In genomic region chr14:40514679-40515078, GRCm38 (mm10) we compare ENCODE assay signal across 22 mouse cellular contexts.
A peak's percentile ranks its signal among the peaks of the same experiment; 100 is the strongest.
DNase-seq lines count a peak whose midpoint lies in the region; ATAC-seq lines count a peak whose summit lies in the region.
"Had no signal": no experiment of that assay in that cellular context is flagged by ENCODE, and none has a peak within 500 bp of the region (broad histone marks: within the 10 kb centered on the region; RNA-seq: fewer than 3 reads in every experiment).

No protein-coding gene starts in this region.

- H3K4me3 ChIP-seq in embryonic facial prominence, embryonic 14.5 days (ENCODE audit: low read depth, low read length) = no peak overlapping the region
- H3K4me3 ChIP-seq in embryonic facial prominence, embryonic 10.5 days = no peak overlapping the region
- H3K4me3 ChIP-seq in neural tube, embryonic 12.5 days = no peak overlapping the region
- no peak overlapping the region for H3K4me3 ChIP-seq in neural tube, embryonic 15.5 days (replicated peaks)
- H3K4me3 ChIP-seq in hindbrain, embryonic 14.5 days (replicated peaks; ENCODE audit: low read length) = no peak overlapping the region
- H3K4me3 ChIP-seq: forebrain, embryonic 12.5 days; heart, embryonic 10.5 days had no signal

- H3K4me2 ChIP-seq in embryonic facial prominence, embryonic 14.5 days (ENCODE audit: low read depth, low read length) = no peak overlapping the region
- H3K4me2 ChIP-seq in neural tube, embryonic 12.5 days (replicated peaks) = no peak overlapping the region
- H3K4me2 ChIP-seq in neural tube, embryonic 15.5 days = no peak overlapping the region
- H3K4me2 ChIP-seq in hindbrain, embryonic 14.5 days (replicated peaks) = no peak overlapping the region
- H3K4me2 ChIP-seq: forebrain, embryonic 12.5 days had no signal

- H3K27me3 ChIP-seq in embryonic facial prominence, embryonic 14.5 days (replicated peaks; ENCODE audit: control insufficient read depth, insufficient read depth, low read length) = no peaks in the 10 kb centered on the region
- no peaks in the 10 kb centered on the region for H3K27me3 ChIP-seq in embryonic facial prominence, embryonic 10.5 days (replicated peaks; ENCODE audit: low read depth, poor library complexity, severe bottlenecking)
- no peaks in the 10 kb centered on the region for H3K27me3 ChIP-seq in neural tube, embryonic 12.5 days (replicated peaks)
- no peaks in the 10 kb centered on the region for H3K27me3 ChIP-seq in neural tube, embryonic 15.5 days (replicated peaks)
- no peaks in the 10 kb centered on the region for H3K27me3 ChIP-seq in hindbrain, embryonic 14.5 days (ENCODE audit: control insufficient read depth, insufficient read depth, low read length)
- H3K27me3 ChIP-seq: forebrain, embryonic 12.5 days; Patski had no signal

- H3K36me3 ChIP-seq in embryonic facial prominence, embryonic 14.5 days (ENCODE audit: control insufficient read depth, insufficient read depth, low read length) = no peaks in the 10 kb centered on the region
- no peaks in the 10 kb centered on the region for H3K36me3 ChIP-seq in embryonic facial prominence, embryonic 10.5 days (replicated peaks)
- H3K36me3 ChIP-seq in neural tube, embryonic 12.5 days = no peaks in the 10 kb centered on the region
- H3K36me3 ChIP-seq in neural tube, embryonic 15.5 days = no peaks in the 10 kb centered on the region
- H3K36me3 ChIP-seq in hindbrain, embryonic 14.5 days (replicated peaks; ENCODE audit: control insufficient read depth, insufficient read depth) = no peaks in the 10 kb centered on the region
- H3K36me3 ChIP-seq: forebrain, embryonic 12.5 days; heart, embryonic 10.5 days had no signal

- 0 out of 2 replicates have a peak, but pooled peaks have one; percentile 57 for ATAC-seq in embryonic facial prominence, embryonic 14.5 days (ENCODE audit: low read depth)
- peak; percentile 61 for ATAC-seq in neural tube, embryonic 12.5 days (ENCODE audit: low FRiP score, low read depth)
- ATAC-seq in neural tube, embryonic 15.5 days (ENCODE audit: low FRiP score) = no peak; the same call in 1 of the 2 replicates
- ATAC-seq in hindbrain, embryonic 14.5 days (ENCODE audit: low FRiP score) = peak; percentile 75; the same call in 1 of the 2 replicates
- ATAC-seq: forebrain, embryonic 16.5 days; inflammation-experienced regulatory T-cells, adult 6 months; Patski had no signal

- H3K4me1 ChIP-seq in embryonic facial prominence, embryonic 14.5 days (ENCODE audit: control insufficient read depth, insufficient read depth, low read length) = no peaks in the 10 kb centered on the region
- H3K4me1 ChIP-seq in embryonic facial prominence, embryonic 10.5 days = no peaks in the 10 kb centered on the region
- no peaks in the 10 kb centered on the region for H3K4me1 ChIP-seq in neural tube, embryonic 12.5 days
- no peaks in the 10 kb centered on the region for H3K4me1 ChIP-seq in neural tube, embryonic 15.5 days
- no peaks in the 10 kb centered on the region for H3K4me1 ChIP-seq in hindbrain, embryonic 14.5 days (replicated peaks; ENCODE audit: control insufficient read depth, insufficient read depth, low read length)
- H3K4me1 ChIP-seq: forebrain, embryonic 12.5 days; heart, embryonic 10.5 days had no signal

- no peak overlapping the region for H3K9ac ChIP-seq in embryonic facial prominence, embryonic 14.5 days (ENCODE audit: low read depth, low read length)
- H3K9ac ChIP-seq in neural tube, embryonic 12.5 days = no peak overlapping the region
- H3K9ac ChIP-seq in neural tube, embryonic 15.5 days (replicated peaks) = no peak overlapping the region
- no peak overlapping the region for H3K9ac ChIP-seq in hindbrain, embryonic 14.5 days
- H3K9ac ChIP-seq: forebrain, embryonic 12.5 days had no signal

- no peak overlapping the region for H3K27ac ChIP-seq in embryonic facial prominence, embryonic 14.5 days (replicated peaks; ENCODE audit: low read depth, low read length)
- no peak overlapping the region for H3K27ac ChIP-seq in embryonic facial prominence, embryonic 10.5 days (replicated peaks)
- no peak overlapping the region for H3K27ac ChIP-seq in neural tube, embryonic 12.5 days
- H3K27ac ChIP-seq in neural tube, embryonic 15.5 days (replicated peaks) = no peak overlapping the region
- H3K27ac ChIP-seq in hindbrain, embryonic 14.5 days = no peak overlapping the region
- H3K27ac ChIP-seq: forebrain, embryonic 12.5 days; heart, embryonic 10.5 days had no signal

- DNase-seq in embryonic facial prominence, embryonic 14.5 days (ENCODE audit: low spot score) = peak; percentile 2
- DNase-seq in embryonic facial prominence, embryonic 10.5 days (ENCODE audit: low spot score) = no peak
- peak; percentile 34 for DNase-seq in hindbrain, embryonic 14.5 days (ENCODE audit: low spot score)
- DNase-seq in retina, embryonic 14.5 days (ENCODE audit: low spot score) = peak; percentile 62
- no peak for DNase-seq in thymus, postnatal 4 days
- DNase-seq in thymus, postnatal 36 days = no peak
- DNase-seq: adrenal gland, adult 2 months; adrenal gland, postnatal 25 days; B cell, adult 2 months; cerebellum, adult 2 months; cerebellum, postnatal 10 days; gastrocnemius, postnatal 10 days; heart, adult 18-20 months; heart, postnatal 10 days; heart, postnatal 4 days had no signal

- no peaks in the 10 kb centered on the region for H3K9me3 ChIP-seq in embryonic facial prominence, embryonic 14.5 days (ENCODE audit: control insufficient read depth, low read length)
- H3K9me3 ChIP-seq in embryonic facial prominence, embryonic 10.5 days = no peaks in the 10 kb centered on the region
- H3K9me3 ChIP-seq in neural tube, embryonic 12.5 days = no peaks in the 10 kb centered on the region
- no peaks in the 10 kb centered on the region for H3K9me3 ChIP-seq in neural tube, embryonic 15.5 days (replicated peaks)
- no peaks in the 10 kb centered on the region for H3K9me3 ChIP-seq in hindbrain, embryonic 14.5 days (ENCODE audit: control insufficient read depth, low read length)
- H3K9me3 ChIP-seq: forebrain, embryonic 12.5 days; heart, embryonic 10.5 days had no signal

Comparison
In these comparisons a context has a peak if more than half of its experiments do, and no peak if none do; other contexts are left out.
1. DNase-seq: peak in embryonic facial prominence, embryonic 14.5 days (single experiment), hindbrain, embryonic 14.5 days (single experiment) and retina, embryonic 14.5 days (single experiment); none in embryonic facial prominence, embryonic 10.5 days (single experiment), thymus, postnatal 4 days (single experiment) and thymus, postnatal 36 days (0 of 2).